Mouse (Mus musculus): ENCODE results near the gene Pitx2.

DNA sequence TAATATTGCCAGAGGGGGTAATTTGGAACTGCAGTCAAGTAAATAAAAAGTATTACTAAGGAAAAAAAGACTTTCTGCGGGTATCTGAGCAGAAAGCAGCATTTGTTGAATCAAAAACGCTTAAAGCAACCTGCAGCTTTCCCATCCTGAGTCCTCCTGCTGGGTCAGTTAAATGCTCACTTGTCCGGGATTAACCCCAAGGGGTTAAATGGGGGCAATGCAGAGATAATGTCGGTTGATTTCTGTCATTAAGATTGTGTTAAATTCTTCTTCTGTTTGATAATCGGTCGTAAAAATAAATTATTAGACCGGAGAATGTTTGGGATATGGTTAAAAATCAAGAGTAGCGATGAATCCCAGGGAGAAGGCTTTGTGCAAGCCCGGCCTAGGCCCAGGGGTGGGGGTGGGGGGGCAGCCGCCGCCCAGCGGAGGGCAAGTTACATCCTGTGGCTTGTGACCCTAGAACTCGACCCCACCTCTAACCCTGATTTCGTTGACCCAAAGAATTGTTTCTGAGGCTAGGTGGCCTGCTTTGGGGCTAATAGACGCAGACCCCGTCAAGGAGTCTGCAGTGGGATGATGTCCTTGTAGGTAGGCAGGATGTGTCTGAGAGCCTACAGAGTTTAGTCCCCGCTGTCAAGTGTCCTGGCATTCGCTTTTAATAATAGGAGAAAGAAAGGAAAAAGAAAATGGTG lies 6.0 kb downstream of the Pitx2 start:
- TF ChIP-seq GATA1 (IDR thresholded peaks at IDR 0.05; ENCODE audit: low read length) = no peak
- no peak for TF ChIP-seq TAL1 (IDR thresholded peaks at IDR 0.05; ENCODE audit: low read length)

Data from erythroblast, embryonic 14.5 days (primary cell).